Mouse (Mus musculus) forebrain, embryonic 10.5 days (tissue): ENCODE data around the gene Rsph3b. TPM values are rescaled to one million over a fixed set of nuclear protein-coding genes. Genes with fewer than 3 reads are reported as not detected.

Experiments
- DNase-seq: peaks from one replicate; pipeline ENCODE4 v3.0.0-alpha.2; 2017; ENCODE audit warnings: low spot score; ENCODE audit errors: extremely low spot score
- H3K27ac ChIP-seq: fragments of 300-500 bp; sonication (generic); 2 replicates; pipeline ENCODE4 v1.5.1; 2016; ENCODE audit warnings: mild to moderate bottlenecking
- H3K27me3 ChIP-seq: fragments of 300-500 bp; sonication (generic); 2 replicates; pipeline ENCODE4 v1.6.1; 2016; ENCODE audit warnings: mild to moderate bottlenecking; ENCODE audit not compliant: poor library complexity, severe bottlenecking
- H3K36me3 ChIP-seq: fragments of 300-500 bp; sonication (generic); replicated peaks from 2 replicates; pipeline ENCODE4 v1.6.1; 2016; ENCODE audit warnings: mild to moderate bottlenecking, moderate library complexity
- H3K4me1 ChIP-seq: fragments of 300-500 bp; sonication (generic); 2 replicates; pipeline ENCODE4 v1.6.1; 2016
- H3K4me3 ChIP-seq: fragments of 300-500 bp; sonication (generic); 2 replicates; pipeline ENCODE4 v1.5.1; 2016; ENCODE audit warnings: mild to moderate bottlenecking, moderate library complexity
- H3K9me3 ChIP-seq: fragments of 300-500 bp; sonication (generic); 2 replicates; pipeline ENCODE4 v1.6.1; 2016; ENCODE audit warnings: mild to moderate bottlenecking, moderate library complexity
- WGBS: fragments of 180-500 bp; shearing (Covaris S2); methylation state at CpG from one replicate; pipeline ENCODE4 v1.1.7; 2016; 5-methylcytosine and 5-hydroxymethylcytosine counted together
- polyA plus RNA-seq: library from polyadenylated mRNA; unstranded; fragments of >200 nt; fragmentation: Nextera tagmentation; extraction: Ambion mirVana; gene quantifications from 2 replicates; pipeline ENCODE4 v1.2.1, GENCODE M21; 2016

Rsph3b gene
- polyA plus RNA-seq, 1 experiment from 2014 or later = 37.0 TPM

GRCm38 (mm10) chr17:6868810-6869209, 79.7 kb downstream of the Rsph3b start:
- Histone ChIP-seq H3K27me3 (peaks cover 31% of the 10 kb centered on the region), H3K4me1 (peaks cover 35% of the 10 kb centered on the region), H3K9me3 (peaks cover 4% of the 10 kb centered on the region), H3K27ac (no peak overlapping the region), H3K36me3 (no peaks in the 10 kb centered on the region), H3K4me3 (no peak overlapping the region)
- no peak for DNase-seq

- WGBS = 17% methylated on average over 7 of the region's 7 CpGs
- no peak for DNase-seq
- peak overlapping the region; percentile 41; the same call in 1 of the 2 replicates for H3K27ac ChIP-seq
Measured at GRCm38 (mm10) chr17:6867740-6868139, 80.7 kb downstream of the Rsph3b start.

DNA sequence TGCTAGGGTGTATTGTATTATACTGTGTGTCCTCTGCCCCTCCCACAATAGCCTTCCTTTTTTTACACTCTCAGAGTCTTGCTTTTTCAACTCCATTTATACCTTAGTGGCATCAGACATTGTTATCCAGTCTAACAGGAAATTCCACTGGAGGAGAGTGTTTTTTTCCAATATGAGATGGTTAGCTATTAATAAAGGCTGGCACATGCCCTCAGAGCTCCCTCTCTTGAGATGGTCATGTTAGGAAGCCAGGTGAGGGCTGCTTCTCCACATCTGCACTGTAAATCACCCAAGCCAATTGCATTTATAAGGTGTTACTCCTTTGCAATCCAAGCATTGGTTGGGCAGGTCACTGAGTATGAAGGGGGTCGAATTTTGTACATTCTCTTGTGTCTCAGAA, 81.9 kb downstream of the Rsph3b start:
- 59% methylated on average over 1 of the region's 1 CpGs for WGBS
- peaks cover 54% of the 10 kb centered on the region for H3K27me3 ChIP-seq
- H3K27ac ChIP-seq = no peak overlapping the region
- H3K4me3 ChIP-seq = no peak overlapping the region
- DNase-seq = no peak
- H3K9me3 ChIP-seq = no peaks in the 10 kb centered on the region
- no peaks in the 10 kb centered on the region for H3K36me3 ChIP-seq
- H3K4me1 ChIP-seq = peaks cover 51% of the 10 kb centered on the region

More at GRCm38 (mm10) chr17:6867740-6868139, 80.7 kb downstream of the Rsph3b start:
- Histone ChIP-seq H3K36me3 (no peaks in the 10 kb centered on the region), H3K4me3 (no peak overlapping the region), H3K9me3 (no peaks in the 10 kb centered on the region), H3K27me3 (peaks cover 42% of the 10 kb centered on the region), H3K4me1 (peaks cover 39% of the 10 kb centered on the region)

DNA sequence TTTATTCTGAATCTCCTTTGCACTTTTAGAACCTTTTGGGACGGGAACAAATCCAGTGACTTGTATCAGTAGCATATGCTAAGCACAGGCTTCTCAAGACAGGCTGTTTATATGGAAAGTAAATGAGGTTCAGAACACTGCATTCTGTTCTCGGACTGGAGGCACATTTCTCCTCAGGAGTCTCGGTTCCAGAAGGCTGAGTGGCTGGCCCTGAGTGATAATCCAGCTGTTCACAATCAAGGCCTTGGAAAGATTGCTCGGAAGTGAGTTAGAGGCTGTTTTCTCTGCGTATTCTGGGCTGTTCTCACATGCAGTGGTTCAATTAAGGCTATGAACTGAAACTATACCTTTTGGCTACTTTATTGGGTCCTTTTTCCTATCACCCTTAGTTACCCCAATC, 82.9 kb downstream of the Rsph3b start:
- no peak overlapping the region for H3K27ac ChIP-seq
- no peak for DNase-seq
- WGBS = 60% methylated on average over 5 of the region's 5 CpGs
- peaks cover 64% of the 10 kb centered on the region for H3K27me3 ChIP-seq
- H3K4me3 ChIP-seq = no peak overlapping the region
- H3K4me1 ChIP-seq = peaks cover 59% of the 10 kb centered on the region
- no peaks in the 10 kb centered on the region for H3K9me3 ChIP-seq
- H3K36me3 ChIP-seq = no peaks in the 10 kb centered on the region

DNA sequence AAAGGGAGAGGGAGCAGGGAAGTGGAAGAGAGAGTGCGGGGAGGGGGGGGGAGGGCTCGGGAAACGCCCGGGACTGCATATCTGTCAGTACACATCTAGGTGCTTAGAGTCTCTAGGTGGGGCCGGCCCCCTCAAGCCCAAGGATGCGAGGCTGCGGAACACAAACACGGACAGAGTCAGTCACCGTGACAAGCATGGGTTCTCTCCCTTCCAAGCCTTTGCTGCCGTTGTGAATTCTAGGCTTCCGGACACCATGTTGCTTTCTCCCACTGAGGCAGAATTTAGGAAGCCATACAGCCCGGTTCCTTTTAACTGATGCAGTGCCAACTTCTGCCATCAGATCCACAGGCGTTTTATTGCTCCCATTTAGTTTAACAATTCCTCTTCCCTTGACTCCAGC, 83.6 kb downstream of the Rsph3b start:
- peaks cover 60% of the 10 kb centered on the region for H3K4me1 ChIP-seq
- no peaks in the 10 kb centered on the region for H3K36me3 ChIP-seq
- peaks cover 71% of the 10 kb centered on the region for H3K27me3 ChIP-seq
- H3K4me3 ChIP-seq = no peak overlapping the region
- no peaks in the 10 kb centered on the region for H3K9me3 ChIP-seq
- no peak for DNase-seq
- 0 out of 2 replicates have a peak overlapping the region, but pooled peaks have one; percentile 17 for H3K27ac ChIP-seq
- 28% methylated on average over 13 of the region's 13 CpGs for WGBS

- no peak overlapping the region for H3K4me3 ChIP-seq
- H3K9me3 ChIP-seq = no peaks in the 10 kb centered on the region
- 86% methylated on average over 6 of the region's 6 CpGs for WGBS
- H3K27ac ChIP-seq = no peak overlapping the region
- peaks cover 65% of the 10 kb centered on the region for H3K4me1 ChIP-seq
- H3K27me3 ChIP-seq = peaks cover 75% of the 10 kb centered on the region
- no peaks in the 10 kb centered on the region for H3K36me3 ChIP-seq
- DNase-seq = no peak
Measured at GRCm38 (mm10) chr17:6863521-6863920, 85.0 kb downstream of the Rsph3b start.

- Histone ChIP-seq H3K4me1 (peaks cover 59% of the 10 kb centered on the region), H3K4me3 (peak overlapping the region; percentile 42), H3K9me3 (no peaks in the 10 kb centered on the region), H3K36me3 (no peaks in the 10 kb centered on the region), H3K27me3 (peaks cover 75% of the 10 kb centered on the region), H3K27ac (peak overlapping the region; percentile 90)
- DNase-seq = no peak
- 50% methylated on average over 12 of the region's 12 CpGs for WGBS
Measured at GRCm38 (mm10) chr17:6862040-6862780, 86.3 kb downstream of the Rsph3b start.

DNA sequence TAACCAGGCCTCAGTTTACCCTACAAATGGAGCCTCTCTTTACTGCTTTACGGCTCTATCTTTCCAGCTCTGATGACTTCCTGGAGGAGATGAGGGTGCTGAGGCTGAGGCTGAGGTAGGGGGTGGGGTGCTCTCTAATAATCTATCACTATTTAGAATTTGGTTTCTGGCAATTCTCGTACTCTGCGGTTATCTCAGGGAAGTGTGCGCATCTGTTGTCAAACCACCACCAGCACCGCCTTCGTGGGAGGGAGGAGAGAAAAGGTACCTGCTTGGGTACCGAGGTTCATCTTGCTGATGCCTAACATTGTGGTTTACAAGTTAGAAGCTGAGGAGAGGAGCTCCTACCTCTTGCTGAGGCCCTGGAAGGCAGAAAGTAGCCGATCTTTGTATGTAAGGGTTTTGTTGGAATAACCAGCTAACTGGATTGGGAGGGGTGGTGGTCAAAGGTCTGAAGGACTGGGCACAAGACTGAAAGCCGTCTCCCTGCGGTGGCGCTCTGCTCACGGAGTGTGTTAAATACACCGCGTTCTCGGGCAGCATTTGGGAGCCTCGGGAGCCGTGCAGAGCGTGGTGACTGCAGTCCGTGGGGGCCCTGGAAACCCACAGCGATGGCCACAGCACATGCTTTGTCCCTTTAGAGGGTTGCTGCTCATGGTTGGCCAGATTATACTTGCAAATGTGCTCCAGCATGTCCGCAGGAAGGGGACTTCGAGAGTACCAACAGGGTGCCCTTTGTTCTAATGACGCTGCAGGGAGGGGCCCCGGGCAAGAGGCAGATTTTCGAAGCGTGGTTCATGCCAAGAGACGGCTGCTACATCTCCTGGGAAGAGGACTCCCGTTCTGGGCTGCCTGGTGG, 87.1 kb downstream of the Rsph3b start:
- peak overlapping the region; percentile 90 for H3K27ac ChIP-seq
- H3K27me3 ChIP-seq = peaks cover 69% of the 10 kb centered on the region
- no peaks in the 10 kb centered on the region for H3K9me3 ChIP-seq
- H3K4me3 ChIP-seq = peak overlapping the region; percentile 42
- no peaks in the 10 kb centered on the region for H3K36me3 ChIP-seq
- DNase-seq = peak; percentile 68
- WGBS = under 1% methylated on average over 28 of the region's 28 CpGs
- H3K4me1 ChIP-seq = peaks cover 63% of the 10 kb centered on the region

GRCm38 (mm10) chr17:6860491-6860897, 88.0 kb downstream of the Rsph3b start:
- DNase-seq = peak; percentile 71
- peak overlapping the region; percentile 42 for H3K4me3 ChIP-seq
- 3% methylated on average over 12 of the region's 12 CpGs for WGBS

DNA sequence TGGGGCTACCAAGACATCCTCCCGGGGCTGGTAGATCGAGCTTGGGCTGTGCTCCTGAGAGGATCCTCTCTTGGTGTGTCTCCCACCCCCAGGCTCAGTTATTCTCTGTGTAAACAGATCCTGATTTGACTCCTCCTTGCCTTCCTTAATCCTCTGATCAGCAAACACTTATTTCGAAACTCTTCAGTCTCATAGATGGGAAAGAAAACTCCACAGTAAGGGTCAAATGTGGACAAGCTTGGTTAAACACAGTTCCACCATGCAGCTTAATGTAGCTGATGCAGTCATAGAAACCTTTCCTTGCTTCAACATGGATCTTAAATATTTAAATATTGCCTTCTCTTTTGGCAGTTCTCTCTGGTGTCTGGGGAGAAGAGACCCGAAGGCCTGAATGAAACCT, 88.4 kb downstream of the Rsph3b start:
- H3K27me3 ChIP-seq = peaks cover 56% of the 10 kb centered on the region
- H3K36me3 ChIP-seq = no peaks in the 10 kb centered on the region
- H3K4me1 ChIP-seq = peaks cover 62% of the 10 kb centered on the region
- WGBS = 5% methylated on average over 4 of the region's 4 CpGs
- peak overlapping the region; percentile 42 for H3K4me3 ChIP-seq
- no peaks in the 10 kb centered on the region for H3K9me3 ChIP-seq
- no peak for DNase-seq
- H3K27ac ChIP-seq = peak overlapping the region; percentile 90

More at GRCm38 (mm10) chr17:6860491-6860897, 88.0 kb downstream of the Rsph3b start:
- H3K27me3 ChIP-seq = peaks cover 60% of the 10 kb centered on the region
- peak overlapping the region; percentile 90 for H3K27ac ChIP-seq
- H3K36me3 ChIP-seq = no peaks in the 10 kb centered on the region
- H3K4me1 ChIP-seq = peaks cover 63% of the 10 kb centered on the region
- no peaks in the 10 kb centered on the region for H3K9me3 ChIP-seq
